Mouse (Mus musculus) bone marrow, adult 2 months (tissue): ENCODE results near the gene Tec. TPM values are rescaled to one million over a fixed set of nuclear protein-coding genes. Genes with fewer than 3 reads are reported as not detected.

ENCODE experiments used
- H3K27ac ChIP-seq: fragments of 200-500 bp; 2 replicates; pipeline ENCODE4 v1.5.1; 2012; ENCODE audit warnings: low read depth, mild to moderate bottlenecking, control low read depth, inconsistent platforms, low read length; ENCODE audit not compliant: control insufficient read depth, poor library complexity, insufficient read depth
- H3K4me1 ChIP-seq: fragments of 200-500 bp; 2 replicates; pipeline ENCODE4 v1.6.1; 2011; ENCODE audit warnings: low read length; ENCODE audit not compliant: control insufficient read depth, insufficient read depth
- H3K4me3 ChIP-seq: fragments of 200-500 bp; replicated peaks from 2 replicates; pipeline ENCODE3; 2011; ENCODE audit warnings: mild to moderate bottlenecking, low read depth, low read length, control low read depth; ENCODE audit not compliant: control insufficient read depth
- CTCF ChIP-seq: fragments of 200-500 bp; IDR thresholded peaks from 2 replicates; pipeline ENCODE4 v1.5.1; 2011; ENCODE audit warnings: low read length, control low read depth; ENCODE audit not compliant: control insufficient read depth, insufficient read depth
- POLR2A ChIP-seq: fragments of 200-500 bp; IDR thresholded peaks from 2 replicates; pipeline ENCODE4 v1.6.1; 2011; ENCODE audit warnings: low read depth, mild to moderate bottlenecking, control low read depth, low read length, borderline replicate concordance; ENCODE audit not compliant: control insufficient read depth
- WGBS: fragments of 180-500 bp; shearing (Covaris S2); methylation state at CpG from one replicate; pipeline ENCODE4 v1.1.7; 2018; 5-methylcytosine and 5-hydroxymethylcytosine counted together
- polyA plus RNA-seq: library from polyadenylated mRNA; stranded (reverse); fragments of >200 nt; gene quantifications from 2 replicates; pipeline ENCODE4 v1.2.4, GENCODE M21; 2011; ENCODE audit warnings: low replicate concordance; ENCODE audit not compliant: missing spikeins, insufficient read depth, insufficient read length

The Tec gene
- polyA plus RNA-seq, 1 experiment: 39.4 TPM

DNA sequence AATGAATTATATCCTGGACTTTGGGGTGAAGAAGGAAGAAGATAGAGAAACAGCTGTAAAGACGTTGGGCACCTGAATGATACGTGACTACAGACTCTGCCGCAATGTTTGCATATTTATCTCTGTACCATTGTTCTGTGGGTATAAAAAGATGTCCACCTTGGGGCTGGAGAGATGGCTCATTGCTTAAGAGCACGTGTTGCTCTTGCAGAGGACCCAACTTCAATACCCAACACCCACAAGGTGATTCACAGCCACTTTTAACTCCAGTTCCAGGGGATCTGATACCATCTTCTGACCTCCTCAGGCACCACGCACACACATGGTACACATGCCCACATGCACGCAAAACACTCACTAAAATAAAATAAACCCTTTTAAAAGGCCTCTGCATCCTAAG lies 52.9 kb downstream of the Tec start:
- Histone ChIP-seq H3K27ac (no peak overlapping the region; the same call in 1 of the 2 replicates), H3K4me1 (peaks cover 11% of the 10 kb centered on the region), H3K4me3 (no peak overlapping the region)
- TF ChIP-seq CTCF (no peak), POLR2A (no peak)
- WGBS: 75% methylated on average over 6 of the region's 6 CpGs

DNA sequence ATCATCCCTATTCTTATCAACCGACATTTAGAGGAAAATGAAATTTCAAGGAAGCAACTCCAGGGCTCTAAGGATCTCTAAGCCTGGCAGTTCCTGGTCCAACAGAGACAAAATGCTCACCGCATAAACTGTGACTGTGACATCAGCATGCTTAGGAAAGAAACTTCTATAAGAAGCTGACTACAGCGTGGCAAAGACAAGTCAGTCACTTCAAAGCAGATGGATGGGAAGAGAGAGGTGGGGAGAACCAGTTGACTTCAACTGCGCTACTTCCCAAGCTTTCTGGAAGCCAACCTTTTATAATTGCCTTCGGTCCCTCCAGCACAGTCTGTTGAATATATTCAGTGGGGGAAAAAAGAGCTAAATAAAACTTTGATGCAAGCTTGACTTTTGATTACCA lies 54.2 kb downstream of the Tec start:
- Histone ChIP-seq H3K27ac (no peak overlapping the region), H3K4me1 (peaks cover 11% of the 10 kb centered on the region), H3K4me3 (no peak overlapping the region)
- TF ChIP-seq POLR2A: no peak
- TF ChIP-seq CTCF: no peak
- WGBS: 77% methylated on average over 5 of the region's 5 CpGs

DNA sequence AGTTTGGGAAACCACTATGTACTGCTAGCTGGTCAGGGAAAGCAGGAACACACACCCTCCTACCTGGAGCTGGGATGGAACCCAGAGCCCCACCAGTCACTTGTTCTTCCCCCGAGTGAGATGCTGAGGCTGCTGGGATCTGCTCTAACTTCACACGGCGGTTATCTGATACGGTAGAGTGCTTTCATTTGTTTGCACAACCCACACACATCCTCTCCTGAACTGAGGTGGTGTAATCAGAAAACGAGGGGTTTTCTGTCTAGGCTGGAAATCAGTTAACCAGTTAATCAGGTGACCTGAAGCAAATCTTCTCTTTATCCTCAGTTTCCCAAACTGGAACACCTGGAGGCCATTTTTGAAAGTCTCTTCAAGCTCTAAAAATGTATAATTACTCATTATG lies 55.4 kb downstream of the Tec start:
- Histone ChIP-seq H3K4me1 (peaks cover 11% of the 10 kb centered on the region), H3K27ac (peak overlapping the region; percentile 44; the same call in 1 of the 2 replicates), H3K4me3 (peak overlapping the region; percentile 59)
- 9% methylated on average over 5 of the region's 5 CpGs for WGBS
- TF ChIP-seq CTCF (no peak), POLR2A (no peak)

DNA sequence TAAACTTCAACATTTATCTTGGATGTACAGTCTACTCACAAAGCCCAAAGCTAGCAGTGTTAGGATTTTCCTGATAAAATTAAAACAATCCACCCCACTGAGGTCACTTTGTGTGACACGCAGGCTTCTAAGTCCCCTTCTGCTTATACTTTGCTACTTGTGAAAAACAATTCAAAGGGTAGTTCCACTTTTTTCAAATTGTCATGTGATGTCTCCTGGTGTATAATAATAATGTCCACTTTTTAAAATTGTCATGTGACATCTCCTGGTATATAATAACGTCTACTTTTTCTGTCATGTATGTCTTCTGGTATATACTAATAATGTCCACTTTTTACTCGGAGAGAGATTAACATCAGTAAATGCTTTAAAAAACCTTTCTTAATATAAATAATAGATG lies 56.0 kb downstream of the Tec start:
- Histone ChIP-seq H3K4me1 (peaks cover 11% of the 10 kb centered on the region), H3K27ac (no peak overlapping the region), H3K4me3 (no peak overlapping the region)
- WGBS: 42% methylated on average over 3 of the region's 3 CpGs
- TF ChIP-seq POLR2A: no peak
- no peak for TF ChIP-seq CTCF

DNA sequence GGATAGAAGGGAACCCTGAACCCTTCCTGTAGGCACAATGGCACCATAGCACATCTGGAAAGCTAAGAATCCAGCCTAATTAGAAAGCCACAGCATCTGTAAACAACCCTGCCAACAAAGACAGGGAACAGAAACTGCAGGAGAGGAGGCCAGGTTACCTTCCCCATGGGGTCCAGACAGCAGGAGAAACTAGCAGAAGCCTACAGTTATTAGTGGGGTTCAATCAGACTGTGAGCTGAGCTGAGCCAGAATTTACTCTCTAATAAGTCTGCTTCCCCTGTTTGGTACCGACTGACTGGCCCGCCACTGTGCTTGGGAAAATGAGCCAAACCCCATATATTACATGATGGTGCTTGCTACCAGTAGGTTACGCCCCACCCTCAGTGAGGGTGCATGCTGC lies 56.9 kb downstream of the Tec start:
- TF ChIP-seq POLR2A (no peak), CTCF (no peak)
- Histone ChIP-seq H3K4me1 (peaks cover 11% of the 10 kb centered on the region), H3K27ac (no peak overlapping the region), H3K4me3 (no peak overlapping the region)
- 58% methylated on average over 3 of the region's 3 CpGs for WGBS

DNA sequence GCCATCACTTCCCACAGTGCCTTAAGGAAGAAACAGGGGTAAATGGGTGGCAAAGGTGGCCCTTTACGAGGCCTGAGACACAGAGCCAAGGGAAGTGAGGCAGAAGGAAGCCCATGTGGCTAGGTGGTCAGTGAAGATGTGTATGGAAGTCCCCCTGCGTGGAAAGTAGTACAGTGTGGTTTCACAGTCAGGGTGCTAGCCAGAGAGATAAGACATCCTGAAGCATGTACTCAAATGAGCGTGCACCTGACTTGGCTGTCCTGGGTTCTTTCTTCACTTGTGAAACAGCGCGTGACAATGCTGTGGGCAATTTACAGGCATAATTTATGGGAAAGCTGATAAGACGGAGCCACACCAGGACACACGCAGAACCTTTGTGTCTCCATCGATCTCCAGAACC lies 57.3 kb downstream of the Tec start:
- no peak overlapping the region for H3K27ac ChIP-seq
- no peak overlapping the region for H3K4me3 ChIP-seq
- TF ChIP-seq POLR2A (no peak), CTCF (no peak)
- peaks cover 10% of the 10 kb centered on the region for H3K4me1 ChIP-seq
- 53% methylated on average over 8 of the region's 8 CpGs for WGBS

DNA sequence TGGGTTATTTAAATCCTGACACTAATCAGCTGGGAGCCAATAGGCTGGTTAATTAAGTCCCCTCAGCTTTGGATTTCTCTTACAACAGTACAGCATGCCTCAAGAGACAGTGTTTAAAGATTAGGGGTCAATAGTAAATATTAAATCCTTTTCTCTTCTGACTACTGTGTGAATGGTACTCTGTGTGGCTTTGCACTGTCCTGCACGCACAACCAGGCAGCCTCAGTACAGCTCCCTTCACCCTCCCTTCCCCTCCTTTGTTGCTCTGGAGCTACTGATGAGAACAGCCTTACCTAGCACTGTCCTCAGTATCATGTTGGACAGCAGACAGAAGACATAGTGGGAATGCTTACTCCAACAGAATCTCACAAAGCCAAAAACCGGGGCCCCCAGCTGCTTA lies 58.8 kb downstream of the Tec start:
- 77% methylated on average over 2 of the region's 2 CpGs for WGBS
- H3K4me1 ChIP-seq: peaks cover 7% of the 10 kb centered on the region
- no peak overlapping the region for H3K27ac ChIP-seq
- no peak overlapping the region for H3K4me3 ChIP-seq
- TF ChIP-seq POLR2A (no peak), CTCF (no peak)

DNA sequence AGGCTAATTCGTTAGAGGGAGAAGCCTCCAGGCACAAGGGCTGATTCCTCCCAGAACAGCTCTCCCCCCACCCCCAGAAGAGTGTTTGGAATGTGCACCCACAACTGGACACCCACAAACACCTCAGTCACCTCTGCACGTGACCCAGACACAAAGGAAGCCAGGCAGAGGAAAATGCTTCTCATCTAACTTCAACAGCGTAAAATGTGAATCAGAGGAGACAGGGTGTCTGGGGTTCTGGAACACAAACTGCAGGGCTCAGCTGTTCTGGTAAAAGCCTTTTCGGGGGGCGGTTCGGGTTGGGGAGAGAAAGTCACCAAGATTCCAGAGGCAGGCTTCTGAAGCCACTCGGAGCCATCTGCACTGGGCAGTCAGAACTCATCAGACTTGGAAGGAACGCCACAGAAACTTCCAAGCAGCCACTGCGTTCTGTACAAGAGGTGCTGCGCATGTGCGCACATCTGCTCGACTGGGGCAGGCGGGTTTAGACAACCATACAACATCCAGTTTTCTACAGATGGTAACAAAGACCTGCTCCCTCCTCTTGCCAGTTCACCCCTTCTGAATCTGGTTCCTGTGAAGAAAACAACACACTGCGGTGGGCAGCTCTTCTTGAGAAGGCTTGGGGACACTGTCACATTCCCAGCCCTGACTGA lies 59.7 kb downstream of the Tec start:
- Histone ChIP-seq H3K4me3 (no peak overlapping the region), H3K4me1 (peaks cover 7% of the 10 kb centered on the region; the same call in 1 of the 2 replicates), H3K27ac (no peak overlapping the region; the same call in 1 of the 2 replicates)
- TF ChIP-seq CTCF: no peak
- TF ChIP-seq POLR2A: no peak
- 85% methylated on average over 14 of the region's 14 CpGs for WGBS
